Mouse (Mus musculus) G1E (cell line): ENCODE results near the gene Krtap1-3. TPM values are rescaled to one million over a fixed set of nuclear protein-coding genes. Genes with fewer than 3 reads are reported as not detected.
"Not testable (repeated sequence)": the region's sequence is repeated elsewhere in the genome, so short reads cannot be mapped to it uniquely, and the experiment has no call there.

Experiments
- ATAC-seq: 2 replicates; pipeline ENCODE4 v1.8.0; 2016; ENCODE audit warnings: mild to moderate bottlenecking; ENCODE audit not compliant: insufficient number of reproducible peaks, poor library complexity, low FRiP score, severe bottlenecking; ENCODE audit errors: extremely low read depth
- DNase-seq: peaks from one replicate; pipeline ENCODE4 v3.0.0; 2012; ENCODE audit warnings: low spot score
- H3K27me3 ChIP-seq: 2 replicates; pipeline ENCODE4 v1.6.1; 2012; ENCODE audit warnings: mild to moderate bottlenecking, low read length, inconsistent platforms; ENCODE audit not compliant: insufficient read depth
- H3K36me3 ChIP-seq: replicated peaks from 2 replicates; pipeline ENCODE3; 2012; ENCODE audit warnings: mild to moderate bottlenecking, inconsistent platforms
- H3K4me1 ChIP-seq: 2 replicates; pipeline ENCODE4 v1.6.1; 2012; ENCODE audit warnings: low read depth, low read length, inconsistent platforms, mixed read lengths; ENCODE audit not compliant: insufficient read depth
- H3K4me3 ChIP-seq: 2 replicates; pipeline ENCODE4 v1.5.1; 2012; ENCODE audit warnings: low read depth, mild to moderate bottlenecking, inconsistent platforms, low read length, moderate library complexity, mixed read lengths
- H3K9me3 ChIP-seq: replicated peaks from 2 replicates; pipeline ENCODE4 v1.6.1; 2012; ENCODE audit warnings: inconsistent platforms
- CTCF ChIP-seq: IDR thresholded peaks from 2 replicates; pipeline ENCODE4 v1.5.1; 2012; ENCODE audit warnings: low read depth, low read length, inconsistent platforms, mixed read lengths
- GATA1 ChIP-seq: IDR thresholded peaks from 2 replicates; pipeline ENCODE4 v1.6.1; 2012; ENCODE audit warnings: borderline replicate concordance, low read length, inconsistent platforms, mixed read lengths
- GATA2 ChIP-seq: IDR thresholded peaks from 2 replicates; pipeline ENCODE4 v1.6.1; 2012; ENCODE audit warnings: low read depth, low read length, inconsistent platforms, borderline replicate concordance
- POLR2AphosphoS5 ChIP-seq: IDR thresholded peaks from 2 replicates; pipeline ENCODE4 v1.6.1; 2012; ENCODE audit warnings: low read depth, low read length, inconsistent platforms; ENCODE audit not compliant: insufficient replicate concordance
- TAL1 ChIP-seq: conservative IDR thresholded peaks from 2 replicates; pipeline ENCODE4 v1.6.1; 2012; ENCODE audit warnings: low read depth, low read length, inconsistent platforms, mixed read lengths
- polyA plus RNA-seq: library from polyadenylated mRNA; stranded (reverse); fragments of >175 nt; gene quantifications from 2 replicates; pipeline ENCODE4 v1.2.3, GENCODE M21; 2012
- total RNA-seq, 2 experiments: library from RNA; stranded (forward) in 1 of 2; stranded (reverse) in 1 of 2; fragments of 200-1000 nt in 1 of 2; fragments of >200 nt in 1 of 2; fragmentation: Nextera tagmentation in 1 of 2; gene quantifications; 2 replicates each; pipeline ENCODE4 v1.2.3; 2014 to 2017

Gene Krtap1-3
- total and polyA plus RNA-seq, 3 experiments, result not detected

DNA sequence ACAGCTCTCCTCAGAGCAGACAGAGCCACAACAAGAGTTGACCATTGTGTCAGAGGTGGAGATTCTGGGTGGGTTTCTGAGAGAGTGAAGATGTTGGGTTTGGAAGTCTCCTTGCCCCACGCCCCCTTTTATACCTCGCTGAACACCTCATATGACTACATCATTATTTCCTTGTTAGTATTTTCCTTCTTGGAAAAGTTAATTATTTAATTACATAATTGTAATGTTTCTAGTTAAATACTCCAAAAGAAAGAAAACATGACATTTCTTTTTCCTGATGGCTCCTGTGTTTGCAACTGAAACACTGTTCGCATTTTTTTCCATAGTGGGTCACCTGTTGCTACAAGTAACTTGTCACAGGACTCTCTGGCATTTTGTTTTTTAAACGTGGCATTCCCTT lies 37.0 kb upstream of the Krtap1-3 start, which contains the start of gene Krtap4-1:
TSS of gene Krtap4-1 (minus strand) at position 101 of the 400 bp plus-strand sequence.
- no peak for TF ChIP-seq CTCF
- H3K27me3 ChIP-seq, result no peaks in the 10 kb centered on the region

DNA sequence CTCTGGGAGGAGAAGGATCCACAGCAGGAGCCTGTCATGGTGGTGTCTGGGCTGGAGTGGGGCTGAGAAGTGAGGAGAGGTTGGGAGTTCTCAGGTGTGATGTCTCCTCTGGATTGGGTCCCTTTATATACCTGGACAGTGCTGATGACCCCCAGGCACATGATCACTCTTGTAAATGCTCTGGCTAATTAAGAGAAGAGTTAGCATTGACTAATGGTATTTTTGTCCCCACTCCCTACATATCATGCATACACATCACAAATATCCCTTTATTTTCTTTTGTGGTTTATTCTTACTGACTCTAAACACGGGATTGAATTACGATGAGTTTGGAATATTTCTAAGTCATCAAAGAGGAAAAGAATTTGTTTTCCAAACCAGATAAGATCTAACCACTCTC lies 29.2 kb upstream of the Krtap1-3 start, which contains the start of gene Gm11562:
TSS of gene Gm11562 (minus strand) at position 101 of the 400 bp plus-strand sequence.
- Histone ChIP-seq H3K27me3 (no peaks in the 10 kb centered on the region), H3K4me3 (no peak within 1 kb of the TSS), H3K36me3 (no peaks in the 10 kb centered on the region), H3K9me3 (peaks cover 6% of the 10 kb centered on the region), H3K4me1 (no peaks in the 10 kb centered on the region)
- TF ChIP-seq GATA2 (no peak), CTCF (no peak), POLR2AphosphoS5 (no peak), GATA1 (no peak), TAL1 (no peak)
- ATAC-seq (no peak), DNase-seq (no peak)

More for the DNA sequence above, 37.0 kb upstream of the Krtap1-3 start, which contains the start of gene Krtap4-1:
- no peaks in the 10 kb centered on the region for H3K36me3 ChIP-seq
- no peak for DNase-seq
- ATAC-seq, result no peak
- no peak within 1 kb of the TSS for H3K4me3 ChIP-seq
- peaks cover 11% of the 10 kb centered on the region for H3K9me3 ChIP-seq
- no peaks in the 10 kb centered on the region for H3K4me1 ChIP-seq

GRCm38 (mm10) chr11:99614796-99615363 lies 23.7 kb upstream of the Krtap1-3 start, which contains the start of gene Krtap2-4:
TSS of gene Krtap2-4 (minus strand) at chr11:99614846.
- TF ChIP-seq CTCF (no peak), POLR2AphosphoS5 (no peak), TAL1 (no peak), GATA2 (no peak), GATA1 (no peak)
- ATAC-seq, result no peak

DNA sequence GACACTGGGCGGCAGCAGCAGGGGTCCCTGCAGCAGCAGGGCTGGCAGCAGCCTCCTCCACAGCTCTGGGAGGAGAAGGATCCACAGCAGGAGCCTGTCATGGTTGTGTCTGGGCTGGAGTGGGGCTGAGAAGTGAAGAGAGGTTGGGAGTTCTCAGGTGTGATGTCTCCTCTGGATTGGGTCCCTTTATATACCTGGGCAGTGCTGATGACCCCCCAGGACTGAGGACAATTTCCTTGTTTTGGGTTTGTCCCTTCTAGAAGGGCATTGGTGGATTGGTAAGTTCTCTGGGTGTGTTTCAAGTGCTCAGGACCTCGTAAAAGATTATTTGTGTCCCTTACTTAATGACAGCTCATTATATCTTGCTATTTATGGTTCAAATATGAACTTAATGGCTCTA lies 18.9 kb upstream of the Krtap1-3 start, which contains the start of gene Gm11937:
TSS of gene Gm11937 (minus strand) at position 101 of the 400 bp plus-strand sequence.
- H3K4me1 ChIP-seq, H3K4me3 ChIP-seq, H3K27me3 ChIP-seq, ATAC-seq, H3K36me3 ChIP-seq, DNase-seq: not testable (repeated sequence)
- H3K9me3 ChIP-seq, result peaks cover 11% of the 10 kb centered on the region; the same call in 1 of the 2 replicates

More at GRCm38 (mm10) chr11:99614796-99615363, 23.7 kb upstream of the Krtap1-3 start, which contains the start of gene Krtap2-4:
- no peak for DNase-seq
- H3K36me3 ChIP-seq, result no peaks in the 10 kb centered on the region
- H3K27me3 ChIP-seq, result no peaks in the 10 kb centered on the region
- no peak within 1 kb of the TSS for H3K4me3 ChIP-seq
- H3K9me3 ChIP-seq, result peaks cover 2% of the 10 kb centered on the region
- H3K4me1 ChIP-seq, result no peaks in the 10 kb centered on the region

- ATAC-seq (no peak), DNase-seq (no peak)
- Histone ChIP-seq H3K4me1 (no peaks in the 10 kb centered on the region), H3K4me3 (no peak overlapping the region), H3K9me3 (peaks cover 14% of the 10 kb centered on the region), H3K27me3 (no peaks in the 10 kb centered on the region), H3K36me3 (no peaks in the 10 kb centered on the region)
- TF ChIP-seq CTCF, result no peak
- TF ChIP-seq GATA1, result no peak
- no peak for TF ChIP-seq TAL1
- no peak for TF ChIP-seq POLR2AphosphoS5
- no peak for TF ChIP-seq GATA2
These were observed 18.0 kb upstream of the Krtap1-3 start for GRCm38 (mm10) chr11:99609126-99609525.

GRCm38 (mm10) chr11:99603208-99603607 lies 12.1 kb upstream of the Krtap1-3 start, which contains the start of gene Gm11938:
TSS of gene Gm11938 (minus strand) at chr11:99603308.
- not testable (repeated sequence) for ATAC-seq, H3K36me3 ChIP-seq, DNase-seq, H3K4me1 ChIP-seq, H3K4me3 ChIP-seq, H3K27me3 ChIP-seq
- H3K9me3 ChIP-seq, result peaks cover 12% of the 10 kb centered on the region

GRCm38 (mm10) chr11:99597742-99598141 lies 6.6 kb upstream of the Krtap1-3 start, which contains the start of gene Krtap9-3:
TSS of gene Krtap9-3 (minus strand) at chr11:99598105.
- H3K36me3 ChIP-seq, H3K27me3 ChIP-seq, H3K4me1 ChIP-seq, ATAC-seq, H3K4me3 ChIP-seq, DNase-seq: not testable (repeated sequence)
- peaks cover 11% of the 10 kb centered on the region; the same call in 1 of the 2 replicates for H3K9me3 ChIP-seq
